Mouse (Mus musculus) v-Abl transformed pro-B cells (cell line): ENCODE results near the gene Misp.

Experiments
- in situ Hi-C, 2 experiments: fragments of 400-800 bp; cut with MboI; formaldehyde crosslinking; loops; one replicate each; pipeline ENCODE4 v1.15.1; 2025; ENCODE audit not compliant: unreplicated experiment in 2 of 2

The Misp gene

GRCm38 (mm10) chr10:79820782-79821181 is at the start of gene Misp:
Gene Misp (plus strand): TSS chr10:79820989.
- in situ Hi-C loops, result no loop called here

- in situ Hi-C loops, result loop anchor here in 1 of 2 experiments (5.0 kb wide), 1 partner anchor 45 kb away; no protein-coding TSS in a partner anchor
Observed at GRCm38 (mm10) chr10:79772320-79772719, 48.5 kb upstream of the Misp start.

- in situ Hi-C loops, result loop anchor here in 1 of 2 experiments (5.0 kb wide), 1 partner anchor 44 kb away; no protein-coding TSS in a partner anchor
Observed at GRCm38 (mm10) chr10:79773208-79773607, 47.6 kb upstream of the Misp start.

- in situ Hi-C loops, result loop anchor here (5.0 kb wide), 2 partner anchors 38 to 43 kb away; no protein-coding TSS in a partner anchor
Observed at GRCm38 (mm10) chr10:79774486-79775279, 46.1 kb upstream of the Misp start.

- in situ Hi-C loops, result loop anchor here in 1 of 2 experiments (5.0 kb wide), 1 partner anchor 35 kb away; no protein-coding TSS in a partner anchor
Observed at GRCm38 (mm10) chr10:79777103-79777531, 43.7 kb upstream of the Misp start, which contains the start of gene Fstl3. Gene Fstl3 (plus strand): TSS chr10:79777272.

GRCm38 (mm10) chr10:79778006-79778405 is 42.8 kb upstream of the Misp start:
- in situ Hi-C loops, result loop anchor here in 1 of 2 experiments (5.0 kb wide), 1 partner anchor 34 kb away; no protein-coding TSS in a partner anchor

- in situ Hi-C loops, result loop anchor here in 1 of 2 experiments (5.0 kb wide), 1 partner anchor 33 kb away; no protein-coding TSS in a partner anchor
Observed at GRCm38 (mm10) chr10:79779193-79779592, 41.6 kb upstream of the Misp start.

GRCm38 (mm10) chr10:79779784-79780663 is 40.8 kb upstream of the Misp start:
- in situ Hi-C loops, result loop anchor here (5.0 to 10.0 kb wide), 2 partner anchors 32 to 85 kb away; no protein-coding TSS in a partner anchor

GRCm38 (mm10) chr10:79780664-79781015 is 40.1 kb upstream of the Misp start:
- in situ Hi-C loops, result loop anchor here in 1 of 2 experiments (10.0 kb wide), 1 partner anchor 86 kb away; no protein-coding TSS in a partner anchor

- in situ Hi-C loops, result loop anchor here in 1 of 2 experiments (10.0 kb wide), 1 partner anchor 86 kb away; no protein-coding TSS in a partner anchor
Observed at GRCm38 (mm10) chr10:79781139-79781538, 39.6 kb upstream of the Misp start.

GRCm38 (mm10) chr10:79781956-79782355 is 38.8 kb upstream of the Misp start:
- in situ Hi-C loops, result loop anchor here in 1 of 2 experiments (10.0 kb wide), 1 partner anchor 87 kb away; no protein-coding TSS in a partner anchor

GRCm38 (mm10) chr10:79783050-79783449 is 37.7 kb upstream of the Misp start:
- in situ Hi-C loops, result loop anchor here in 1 of 2 experiments (10.0 kb wide), 1 partner anchor 88 kb away; no protein-coding TSS in a partner anchor

GRCm38 (mm10) chr10:79783920-79784800 is 36.6 kb upstream of the Misp start:
- in situ Hi-C loops, result loop anchor here in 1 of 2 experiments (10.0 kb wide), 1 partner anchor 89 kb away; no protein-coding TSS in a partner anchor

GRCm38 (mm10) chr10:79788386-79789158 is 32.2 kb upstream of the Misp start:
- in situ Hi-C loops, result loop anchor here in 1 of 2 experiments (10.0 kb wide), 1 partner anchor 94 kb away; no protein-coding TSS in a partner anchor

- in situ Hi-C loops, result loop anchor here in 1 of 2 experiments (10.0 kb wide), 1 partner anchor 95 kb away; no protein-coding TSS in a partner anchor
Observed at GRCm38 (mm10) chr10:79789581-79789980, 31.2 kb upstream of the Misp start.

- in situ Hi-C loops, result no loop called here
Observed at GRCm38 (mm10) chr10:79790861-79791260, 29.9 kb upstream of the Misp start, which contains the start of gene Prss57. Gene Prss57 (minus strand): TSS chr10:79790961.

GRCm38 (mm10) chr10:79792339-79793040 is 28.3 kb upstream of the Misp start:
- in situ Hi-C loops, result no loop called here
